Mouse (Mus musculus): Measurements from ENCODE around the gene Mlip. TPM values are rescaled to one million over a fixed set of nuclear protein-coding genes. Genes with fewer than 3 reads are reported as not detected.
"Not testable (repeated sequence)": the region's sequence is repeated elsewhere in the genome, so short reads cannot be mapped to it uniquely, and the experiment has no call there.

Mlip gene
- polyA plus RNA-seq (2017; shearing (Covaris generic)), result under 1 TPM in 1 of 3 experiments, not detected in 2; 0.23 TPM

DNA sequence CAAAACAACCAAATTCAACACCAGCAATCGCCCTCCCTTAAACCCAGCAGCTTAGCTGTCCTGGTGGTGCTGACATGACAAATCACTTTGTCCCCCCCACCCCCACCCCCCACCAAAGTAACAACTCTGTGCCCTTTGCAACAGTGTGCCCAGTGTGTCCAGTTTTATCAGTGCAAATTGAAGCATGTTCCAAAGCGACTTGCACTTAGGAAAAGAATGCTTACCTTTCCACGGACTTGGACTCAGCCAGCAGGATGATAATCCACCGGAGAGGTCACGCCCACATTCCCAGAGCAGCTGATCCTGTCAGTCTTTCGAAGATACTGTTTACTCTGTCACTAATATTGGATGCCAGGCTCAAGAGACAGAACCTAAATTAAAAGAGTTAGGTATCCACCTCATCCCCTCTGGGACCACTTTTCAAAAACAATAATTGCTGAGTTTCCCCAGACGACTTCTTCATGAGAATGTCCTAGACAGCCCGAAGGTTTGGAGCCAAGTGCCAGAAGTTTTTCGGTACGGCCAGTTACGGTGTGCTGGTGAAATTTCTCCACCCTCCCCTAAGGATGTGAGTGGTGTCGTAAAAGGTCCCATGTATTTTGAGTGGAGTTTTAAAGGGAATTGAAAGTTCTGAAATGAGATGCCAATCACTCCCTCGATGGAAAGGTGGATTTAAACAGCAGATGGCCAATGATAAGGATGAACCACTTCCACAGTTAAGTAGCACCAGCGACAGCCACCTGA lies at the start of gene Mlip:
Mlip (minus strand) TSS at position 538 of the 744 bp plus-strand sequence.
- ATAC-seq, result no peak

DNA sequence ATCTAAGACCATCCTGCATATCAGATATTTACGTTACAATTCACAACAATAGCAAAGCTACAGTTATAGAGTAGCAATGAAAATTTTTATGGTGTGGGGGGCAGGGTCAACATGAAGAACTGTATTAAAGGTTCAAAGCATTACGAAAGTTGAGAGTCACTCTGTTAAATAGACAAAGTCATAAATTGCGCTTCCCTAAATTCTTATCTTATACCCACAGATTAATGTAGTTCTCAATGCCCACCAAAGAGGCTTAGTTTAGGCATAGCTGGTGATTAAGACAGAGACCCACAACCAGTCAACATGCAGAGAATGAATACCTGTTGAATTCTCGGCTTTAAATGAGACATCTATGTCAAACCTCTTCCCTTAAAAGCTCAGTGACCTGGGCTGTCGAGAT lies 47.0 kb upstream of the Mlip start:
- ATAC-seq, result no peak

DNA sequence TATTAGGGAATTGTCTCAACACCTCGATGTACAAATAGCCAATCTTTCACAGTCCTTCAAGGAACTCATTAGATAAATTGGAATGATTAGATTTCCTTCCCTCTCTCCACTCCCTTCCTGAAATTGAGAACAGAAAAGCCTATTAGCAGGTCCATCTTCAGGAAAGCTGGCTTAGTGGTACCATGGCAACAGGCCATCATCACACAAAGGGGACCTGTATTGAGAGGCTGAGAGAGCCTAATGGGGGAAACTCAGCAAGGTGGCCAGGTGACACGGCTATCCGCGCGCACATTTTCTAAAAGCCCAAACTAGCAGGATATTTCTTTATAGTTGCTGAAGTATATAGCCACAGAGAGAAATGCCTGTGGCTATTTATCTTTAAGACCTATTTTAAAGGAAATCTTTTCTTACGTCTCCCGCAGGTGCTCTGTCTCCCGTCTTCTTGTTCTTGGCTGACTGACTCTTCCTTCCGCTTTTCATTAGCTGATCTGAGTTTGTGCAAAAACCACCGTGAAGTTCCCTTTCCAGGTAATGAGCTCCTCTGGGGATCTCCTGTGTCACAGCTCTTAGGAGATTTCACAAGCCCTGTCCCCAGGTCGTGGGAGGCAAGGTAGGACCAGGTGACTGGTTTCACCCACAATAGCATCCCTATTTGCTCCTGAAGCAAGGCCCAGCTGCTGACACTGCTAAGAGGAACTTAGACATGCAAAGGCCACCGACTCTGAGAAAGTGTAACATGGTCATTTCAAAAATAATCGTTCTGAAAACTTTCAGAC lies 46.3 kb upstream of the Mlip start:
- no peak for ATAC-seq

DNA sequence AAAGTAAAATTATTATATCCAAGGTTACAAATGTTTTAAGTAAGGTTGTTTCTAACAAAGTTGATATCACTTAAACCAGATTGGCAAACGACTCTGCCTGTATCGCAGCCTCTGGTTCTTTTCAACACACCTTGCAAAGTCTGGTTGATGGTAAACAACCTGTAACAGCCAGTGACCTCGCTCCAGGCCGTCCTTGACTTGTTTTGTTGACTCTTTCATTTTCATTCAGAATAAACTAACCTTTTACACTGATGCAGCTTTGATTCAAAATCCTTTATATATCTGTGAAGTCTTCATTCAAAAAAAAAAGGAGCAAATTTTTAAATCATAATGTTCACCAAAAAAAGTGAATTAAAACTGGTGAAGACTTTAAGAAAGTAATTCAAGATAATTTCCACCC lies 44.3 kb upstream of the Mlip start:
- no peak for ATAC-seq

DNA sequence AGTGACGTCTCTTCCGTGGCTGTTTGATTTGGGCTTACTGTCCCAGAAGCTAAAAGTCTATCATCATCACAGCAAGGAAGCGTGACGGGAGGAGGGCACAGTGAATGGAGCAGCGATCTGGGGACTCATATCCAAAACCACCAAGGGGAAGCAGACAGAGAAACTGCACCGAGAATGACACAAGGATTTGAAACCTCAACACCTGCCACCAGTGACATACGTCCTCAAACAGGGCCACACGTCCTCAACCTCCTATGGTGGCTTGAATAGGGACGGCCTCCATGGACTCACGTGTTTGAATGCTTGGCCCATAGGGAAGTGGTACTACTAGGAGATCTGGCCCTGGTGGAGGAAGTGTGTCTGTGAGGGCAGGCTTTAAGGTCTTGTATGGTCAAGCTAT lies 38.5 kb upstream of the Mlip start:
- ATAC-seq, result no peak

DNA sequence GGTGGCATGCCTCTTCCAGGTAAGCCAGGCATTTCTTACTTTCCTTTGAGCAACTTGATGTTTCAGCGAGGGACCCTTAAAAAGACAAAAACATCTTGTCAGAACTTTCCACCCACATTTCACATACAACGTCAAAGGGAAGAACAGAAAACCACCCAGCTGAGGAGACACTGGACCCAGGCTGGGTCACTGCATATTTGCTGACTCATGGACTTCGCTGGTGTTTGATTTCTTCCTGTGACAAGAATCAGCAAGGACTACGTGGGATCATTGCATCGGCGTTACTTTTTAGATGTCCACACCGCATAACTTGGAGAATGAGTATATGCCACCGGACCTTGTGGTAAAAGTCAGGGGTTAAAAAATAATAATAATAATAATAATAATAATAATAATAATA lies 36.2 kb upstream of the Mlip start:
- no peak for ATAC-seq

DNA sequence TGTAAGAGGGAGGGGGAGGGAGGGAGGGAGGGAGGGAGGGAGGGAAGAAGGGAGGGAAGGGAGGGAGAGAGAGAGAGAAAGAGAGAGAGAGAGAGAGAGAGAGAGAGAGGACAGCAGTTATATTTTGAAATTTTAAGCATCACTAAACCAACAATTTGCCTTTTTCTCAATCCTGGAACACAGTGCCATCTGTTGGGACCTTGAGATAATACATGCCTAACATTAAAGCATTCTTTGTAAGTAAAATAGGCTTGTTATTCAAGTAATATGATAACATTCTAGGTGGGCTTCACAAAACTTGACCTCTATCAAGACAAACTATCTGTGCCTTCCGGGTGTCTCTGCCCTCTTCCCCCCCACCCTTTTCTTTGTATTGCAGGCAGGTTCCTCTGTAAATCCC lies 34.0 kb upstream of the Mlip start:
- ATAC-seq, result no peak

DNA sequence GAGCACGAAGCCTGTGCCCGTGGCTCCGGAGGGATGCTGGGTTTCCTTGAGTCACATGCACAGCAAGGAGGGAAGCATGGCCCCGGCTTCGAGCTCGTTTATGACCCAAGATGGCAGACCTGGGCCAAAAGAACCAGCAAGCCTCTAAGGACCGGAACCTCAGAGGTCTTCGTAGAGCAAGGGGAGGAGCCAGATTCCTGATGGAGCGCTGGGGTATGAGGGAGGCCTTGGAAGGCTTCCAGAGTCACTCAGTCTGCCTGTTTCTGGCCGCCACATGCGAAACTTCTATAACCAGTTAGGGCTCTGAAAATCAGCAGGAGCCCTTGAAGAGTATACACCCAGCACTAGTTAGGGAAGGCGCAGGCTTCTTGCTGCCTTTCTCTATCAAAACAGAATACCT lies 32.8 kb upstream of the Mlip start:
- ATAC-seq, result no peak

DNA sequence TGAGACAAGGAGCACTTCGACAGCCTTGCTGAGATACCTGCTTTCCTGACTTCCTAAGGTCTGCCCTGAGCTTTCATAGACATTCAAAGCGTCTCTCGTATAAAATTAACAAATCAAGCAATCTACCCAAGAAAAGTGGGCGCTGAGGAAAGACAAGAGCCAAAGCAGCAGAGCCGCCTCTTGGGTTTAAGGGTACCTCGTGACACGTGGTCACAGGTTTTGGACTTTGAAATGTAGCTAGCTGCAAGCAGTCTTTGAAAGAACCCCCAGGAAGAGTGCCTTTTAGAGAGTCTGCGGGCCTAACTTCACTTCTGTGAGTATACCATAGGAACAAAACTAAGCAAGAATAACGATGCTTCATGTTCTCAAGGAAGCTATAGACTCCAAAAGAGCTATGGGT lies 31.9 kb upstream of the Mlip start:
- no peak for ATAC-seq

DNA sequence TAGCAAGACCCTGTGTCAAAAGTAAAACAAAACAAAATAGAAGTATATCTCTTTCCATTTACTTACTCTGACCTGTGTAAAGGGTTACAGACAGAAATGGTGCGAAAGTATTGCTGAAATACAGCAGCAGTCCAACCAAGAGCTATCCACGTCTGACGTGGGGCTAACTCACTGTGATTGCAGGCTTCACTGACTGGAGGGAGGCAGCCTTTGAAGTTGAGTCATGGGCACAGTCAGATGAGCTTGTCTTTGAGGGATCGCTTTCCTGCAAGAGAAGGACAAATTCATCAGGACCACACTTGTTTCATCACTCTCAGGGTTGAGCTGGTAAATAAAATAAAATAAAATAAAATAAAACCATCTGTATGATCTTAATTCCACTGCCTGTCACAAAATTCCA lies 31.2 kb upstream of the Mlip start:
- no peak for ATAC-seq

DNA sequence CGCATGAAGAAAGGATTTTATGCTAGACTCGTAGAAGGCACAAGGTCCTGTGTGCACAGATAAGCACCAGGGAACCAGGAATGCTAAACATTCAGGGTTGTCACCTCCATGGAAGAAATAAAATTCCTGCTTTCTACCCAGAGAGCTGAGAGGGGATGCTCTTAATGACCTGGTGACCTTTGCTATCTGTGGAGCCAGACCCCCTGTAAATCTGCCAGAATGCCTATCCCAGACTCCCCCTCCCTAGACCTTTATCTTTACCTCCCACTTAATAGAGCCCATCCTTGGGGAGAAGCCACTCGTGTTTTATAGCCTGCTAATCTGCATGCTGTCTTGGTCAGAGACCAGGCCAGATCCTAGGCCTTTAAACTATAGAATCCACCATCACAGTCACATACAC lies 29.7 kb upstream of the Mlip start:
- ATAC-seq, result no peak

DNA sequence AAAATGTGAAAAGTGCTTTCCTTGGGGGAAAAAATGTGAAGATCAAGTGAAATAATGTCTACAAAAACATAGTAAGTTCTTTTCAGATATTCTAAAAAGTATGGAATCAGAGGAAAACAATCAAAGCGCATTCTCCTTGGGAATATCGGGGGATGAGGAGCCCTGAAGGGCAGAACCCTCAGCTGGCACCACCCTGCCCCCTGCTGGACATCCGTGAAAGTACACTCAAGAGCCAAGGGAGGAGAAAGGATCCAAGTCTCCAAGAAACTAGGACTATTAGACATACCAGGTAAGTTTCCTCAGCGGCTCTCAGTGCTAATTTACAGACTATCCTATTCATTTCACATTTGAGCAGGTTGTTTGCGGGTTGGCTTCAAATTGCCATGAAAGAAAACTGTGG lies 28.8 kb upstream of the Mlip start:
- ATAC-seq, result no peak

DNA sequence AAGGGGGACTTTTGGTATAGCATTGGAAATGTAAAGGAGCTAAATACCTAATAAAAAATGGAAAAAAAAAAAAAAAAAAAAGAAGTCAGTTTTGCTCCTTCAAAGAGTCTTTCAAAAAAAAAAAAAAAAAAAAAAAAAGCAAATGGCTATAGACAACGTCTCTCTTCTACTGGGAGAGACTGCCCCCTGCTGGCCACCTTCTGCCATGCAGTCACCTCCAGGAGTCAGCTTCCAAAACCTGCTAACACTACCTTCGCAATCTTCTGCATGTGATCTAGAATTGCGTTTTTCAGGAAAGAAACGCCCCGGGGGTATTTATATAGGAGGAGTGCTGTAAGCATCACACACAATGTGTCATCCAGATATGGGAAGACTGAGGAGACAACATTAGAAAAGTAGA lies 26.9 kb upstream of the Mlip start:
- no peak for ATAC-seq

DNA sequence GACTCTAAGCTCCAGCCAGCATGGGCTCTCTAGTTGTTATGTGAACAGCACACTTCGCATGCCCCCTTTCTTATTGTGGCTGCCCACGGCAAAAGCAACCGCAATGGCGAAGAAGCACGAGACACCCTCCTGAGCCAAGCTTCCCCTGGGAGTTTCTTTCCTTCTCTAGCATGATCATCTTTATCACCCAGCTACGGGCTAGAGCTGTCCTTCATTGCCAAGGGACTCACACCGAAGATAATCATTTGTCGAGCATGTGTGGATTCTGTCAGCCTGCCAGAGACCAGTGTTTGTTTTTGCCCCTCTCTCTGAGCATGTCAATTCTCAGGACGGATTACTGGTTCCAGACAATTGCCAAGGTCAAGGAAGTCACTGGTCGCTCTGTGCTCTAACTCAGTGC lies 24.9 kb upstream of the Mlip start:
- ATAC-seq, result no peak

DNA sequence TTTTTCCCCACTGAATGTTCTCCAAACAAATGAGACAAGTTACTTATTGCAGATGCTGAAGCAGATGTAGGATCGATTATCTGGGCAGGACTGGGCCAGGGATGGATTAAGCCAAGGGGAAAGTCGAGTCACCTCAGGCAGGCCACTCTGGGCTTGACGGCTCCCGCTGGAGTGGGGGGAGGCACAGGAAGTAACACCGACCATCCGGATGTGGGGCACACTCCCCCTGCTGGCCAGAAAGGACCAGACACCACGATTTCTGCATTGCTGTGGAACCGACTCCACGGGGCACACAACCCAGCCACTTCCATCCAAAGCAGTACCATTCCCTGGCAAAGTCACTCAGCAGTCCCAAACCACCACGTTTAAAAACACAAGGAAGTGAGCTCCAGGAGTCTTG lies 24.3 kb upstream of the Mlip start:
- ATAC-seq, result no peak

DNA sequence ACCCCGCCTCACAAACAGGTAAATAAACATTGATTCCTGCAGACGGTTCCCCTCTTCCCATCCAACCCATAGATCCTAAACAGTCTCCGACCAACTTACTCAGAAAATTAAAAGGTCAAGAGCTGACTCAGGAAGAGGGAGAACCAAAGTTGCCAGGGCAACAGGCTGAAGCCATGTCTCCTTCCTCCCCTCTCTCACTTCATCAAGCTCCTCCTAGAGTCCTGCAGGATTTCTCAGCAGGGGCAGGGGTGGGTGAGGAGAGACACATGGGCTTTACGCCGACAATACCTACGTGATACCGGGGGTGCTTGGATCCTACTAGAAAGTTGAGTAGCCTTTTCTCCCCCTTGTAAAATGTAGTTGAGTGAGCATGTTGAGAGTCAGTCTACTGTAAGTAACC lies 23.8 kb upstream of the Mlip start:
- ATAC-seq, result no peak

DNA sequence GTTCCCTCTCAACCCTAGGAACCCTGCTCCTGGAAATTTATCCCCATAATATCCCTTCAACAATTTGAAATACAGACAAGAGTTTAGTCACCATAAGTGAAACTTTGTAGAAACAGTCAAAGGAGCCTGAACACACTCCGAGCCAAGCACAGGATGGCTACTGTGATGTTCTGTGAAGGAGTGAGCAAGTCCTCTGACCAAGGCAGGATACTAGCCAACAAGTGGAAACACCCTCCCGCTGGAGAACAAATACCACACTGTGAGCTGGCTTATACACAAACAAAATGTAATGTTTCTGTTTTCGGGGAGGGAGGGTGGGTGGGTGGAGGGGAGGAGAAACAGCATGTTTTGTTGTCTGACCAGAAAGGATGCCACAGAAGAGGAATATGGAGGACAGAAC lies 17.9 kb upstream of the Mlip start:
- ATAC-seq, result no peak

DNA sequence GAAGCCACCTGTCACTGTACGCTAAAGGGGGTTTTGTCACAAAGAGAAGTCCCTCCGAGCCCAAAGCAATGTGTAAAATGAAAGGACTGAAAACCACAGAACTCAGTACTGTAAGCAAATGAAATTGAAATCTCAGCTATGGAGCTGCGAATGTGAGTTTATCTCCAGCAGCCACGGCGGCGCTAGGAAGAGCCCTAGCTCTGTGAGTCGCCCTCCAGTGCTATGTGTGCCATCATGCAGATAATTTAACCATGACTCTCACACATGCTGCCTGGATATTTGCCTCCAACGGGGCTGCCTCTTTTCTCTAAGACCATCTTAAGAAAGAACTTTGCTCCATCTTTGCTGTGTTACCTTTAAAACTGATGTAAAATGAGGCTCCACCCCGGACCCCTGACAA lies 16.5 kb upstream of the Mlip start:
- no peak for ATAC-seq

DNA sequence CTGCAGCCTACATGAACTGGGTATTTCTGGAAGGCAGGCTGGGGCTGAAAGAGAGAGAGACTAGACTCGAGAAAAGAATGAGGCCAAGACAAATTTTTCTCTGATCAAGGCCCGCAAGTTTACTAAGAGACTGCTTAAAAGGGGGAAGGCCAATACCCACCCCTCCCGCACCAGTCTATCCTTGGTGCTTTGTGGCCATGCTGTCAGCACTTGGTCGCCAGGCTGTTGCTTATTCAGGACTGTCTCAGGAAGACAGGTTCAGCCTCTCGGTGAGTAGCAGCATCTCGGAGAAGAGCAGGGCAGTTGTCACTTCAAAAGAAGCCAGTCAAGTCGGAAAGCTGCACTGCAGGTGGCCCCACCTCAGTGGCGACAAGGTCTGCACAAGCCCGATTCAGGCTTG lies 11.9 kb upstream of the Mlip start:
- ATAC-seq, result not testable (repeated sequence)

DNA sequence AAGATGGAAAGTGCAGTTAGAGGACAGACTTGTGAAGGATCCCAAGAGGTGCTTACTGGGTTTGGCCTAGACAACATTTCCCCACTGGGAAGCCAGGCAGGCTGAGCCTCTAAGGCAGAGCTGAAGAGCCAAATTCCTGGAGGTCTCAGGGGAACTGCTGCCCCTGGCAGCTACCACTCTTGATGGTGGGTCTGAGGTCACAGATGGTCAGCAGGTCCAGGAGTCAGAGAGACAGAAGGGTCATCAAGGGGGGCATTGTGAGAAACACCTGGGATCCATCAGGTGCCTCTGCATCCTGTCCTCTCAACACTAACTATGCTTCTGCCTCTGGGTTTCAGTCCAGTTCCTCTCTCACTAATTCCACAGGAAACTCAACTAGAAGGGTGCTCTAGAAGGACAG lies 10.1 kb upstream of the Mlip start:
- ATAC-seq, result no peak

DNA sequence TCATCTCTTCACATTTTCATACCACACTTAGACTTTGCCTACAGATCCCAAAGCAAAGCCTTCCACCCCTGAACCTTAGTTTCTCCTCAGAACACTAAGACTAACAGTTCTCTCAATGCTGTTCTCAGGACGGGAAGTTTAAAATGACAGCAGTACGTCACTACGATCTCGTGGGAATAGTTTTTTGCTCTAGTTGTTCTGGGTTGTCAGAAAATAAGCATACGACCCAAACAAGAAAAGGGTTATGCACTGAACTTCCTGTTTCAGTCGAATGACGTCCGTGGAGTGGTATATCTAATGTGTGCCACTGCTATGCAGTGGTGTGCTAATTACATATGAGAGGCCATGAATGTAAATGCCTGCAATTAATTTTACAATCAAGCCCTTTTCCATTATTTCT lies 7.9 kb upstream of the Mlip start:
- ATAC-seq, result no peak

DNA sequence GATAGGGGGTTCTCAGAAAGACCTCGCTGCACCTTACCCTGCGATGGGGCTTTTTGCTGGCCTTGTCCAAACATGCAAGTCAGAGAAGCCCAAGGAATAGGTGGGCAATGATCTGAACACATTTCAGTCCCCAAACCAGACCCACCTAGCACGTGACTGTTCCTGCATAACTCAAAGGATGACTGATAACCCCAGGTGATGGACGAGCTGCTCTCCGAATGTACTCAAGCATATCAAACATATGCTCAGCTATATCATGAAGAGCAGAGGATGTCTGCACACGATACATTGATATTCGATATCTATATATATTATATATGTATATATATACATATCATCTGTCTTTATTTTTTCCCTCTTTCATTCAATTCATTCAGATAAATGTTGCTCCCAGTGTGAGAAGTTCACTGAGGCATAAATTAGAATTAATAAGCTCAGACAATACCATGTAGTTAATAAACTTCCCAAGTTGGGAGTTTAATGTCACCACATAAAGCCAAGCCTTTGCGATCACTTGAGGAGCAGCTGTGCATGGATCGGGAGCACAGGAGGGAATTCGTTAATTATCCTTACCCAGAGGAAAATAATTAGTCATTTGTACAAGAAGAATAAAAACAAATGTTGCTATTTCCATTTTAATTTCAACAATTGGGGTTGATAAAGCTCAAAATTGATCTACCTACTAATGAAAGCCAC lies 6.7 kb upstream of the Mlip start:
- ATAC-seq, result no peak

DNA sequence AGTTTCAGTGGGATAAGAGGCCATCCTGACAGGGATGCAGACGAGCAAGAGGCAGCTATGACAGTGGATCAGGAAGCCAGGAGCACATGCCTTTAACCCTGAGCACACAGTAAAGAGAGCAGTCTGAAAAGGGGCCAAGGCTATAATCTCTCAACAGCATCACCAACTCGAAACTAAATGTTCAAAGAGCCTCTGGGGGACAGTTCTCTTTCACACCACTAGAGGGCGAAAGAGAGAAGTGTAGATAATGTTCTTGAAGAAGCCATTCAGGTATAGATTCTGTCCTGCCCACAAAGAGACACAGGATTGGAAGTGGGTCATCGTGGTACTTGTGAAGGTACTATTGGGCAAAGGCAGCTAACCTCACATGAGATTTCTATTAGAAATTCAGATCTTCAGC lies 1.2 kb upstream of the Mlip start:
- no peak for ATAC-seq

DNA sequence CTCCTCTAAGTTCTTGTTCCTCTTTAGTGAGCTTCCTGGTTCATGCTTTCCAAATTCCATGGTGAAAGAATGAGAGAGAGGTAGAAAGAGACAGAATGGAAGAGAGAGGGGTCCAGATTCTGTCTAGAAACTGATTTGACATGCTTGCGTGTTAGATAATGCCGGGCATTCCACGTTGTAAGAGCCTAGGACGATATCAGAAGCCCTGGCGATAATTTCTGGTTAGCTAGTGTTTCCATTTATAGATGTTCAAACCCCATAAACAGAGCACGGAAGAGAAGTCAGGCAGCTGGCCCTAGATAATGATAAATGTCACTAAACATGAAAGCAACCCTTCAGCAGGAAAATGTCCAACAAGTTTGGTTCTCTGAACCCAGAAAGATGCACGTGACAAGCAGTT lies 5.1 kb downstream of the Mlip start:
- ATAC-seq, result no peak

Measured in inflammation-experienced regulatory T-cells, adult 6 months (primary cell).